Mouse (Mus musculus): ENCODE measurements around the gene Cacna1e.

Gene Cacna1e

DNA sequence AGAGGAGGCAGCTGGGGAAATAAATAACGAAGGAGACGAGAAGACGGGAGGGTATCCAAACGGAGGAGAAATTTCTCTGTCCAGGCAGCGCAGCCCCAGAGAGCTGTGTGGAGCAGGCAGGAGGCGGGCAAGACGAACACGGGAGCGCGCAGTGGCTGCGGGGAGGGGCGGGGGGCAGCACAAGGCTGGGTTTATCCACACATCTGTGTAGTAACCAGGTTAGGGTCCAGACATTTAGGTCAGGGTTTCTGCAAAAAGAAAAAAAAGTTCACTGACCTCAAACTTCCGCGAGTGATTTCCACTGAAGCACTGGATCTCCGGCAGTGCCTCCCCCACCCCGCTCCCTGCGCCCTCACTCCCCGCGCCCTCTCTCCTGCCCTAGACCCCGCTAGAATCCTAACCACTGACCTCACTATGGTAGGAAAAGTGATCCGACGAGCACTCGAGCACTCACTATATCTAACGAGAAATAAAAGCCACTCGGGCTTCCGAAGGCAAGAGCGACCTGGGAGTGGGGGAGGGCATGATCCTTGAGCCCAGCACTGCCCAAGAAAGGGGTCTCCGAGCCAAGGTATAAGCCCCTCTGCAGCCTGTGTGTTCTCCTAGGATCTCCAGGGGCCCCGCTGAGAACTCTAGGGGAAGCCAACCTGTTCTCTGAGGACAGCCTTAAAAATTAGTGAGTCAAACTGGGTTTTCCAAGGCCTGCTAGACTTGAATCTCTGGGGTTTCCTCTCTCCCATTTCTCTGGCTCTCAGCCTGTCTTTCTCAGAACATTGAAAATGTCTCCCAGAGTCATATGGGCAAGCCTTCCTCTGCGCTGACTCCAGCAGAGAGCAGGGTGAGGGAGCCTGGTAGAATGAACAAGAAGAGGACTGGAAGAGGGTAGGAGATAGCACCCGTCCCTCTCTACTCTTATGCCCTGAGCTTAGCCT lies at the start of gene Cacna1e:
Gene Cacna1e (minus strand): TSS at position 227 of the 932 bp plus-strand sequence.
- peak in 1 of 2 experiments; percentile 20 for DNase-seq (ENCODE audit: low spot score in 2 of 2)

DNA sequence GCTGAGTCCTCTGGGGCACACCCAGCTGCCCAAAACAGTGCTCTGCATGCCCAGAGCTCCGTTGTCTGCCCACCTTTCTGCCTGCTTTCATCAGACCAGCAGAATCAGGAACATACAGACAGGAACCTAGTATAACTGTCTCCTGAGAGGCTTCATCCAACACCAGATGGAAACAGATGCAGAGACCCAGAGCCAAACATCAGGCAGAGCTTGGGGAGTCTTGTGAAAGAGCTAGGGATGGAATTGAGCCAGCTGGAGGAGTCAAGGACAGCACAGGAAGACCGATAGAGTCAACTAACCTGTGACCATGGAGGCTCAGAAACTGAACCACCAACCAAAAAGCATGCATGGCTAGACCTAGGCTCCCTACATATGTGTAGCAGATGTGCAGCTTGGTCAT lies 34.1 kb upstream of the Cacna1e start:
- DNase-seq (ENCODE audit: low spot score in 2 of 2) = no peak

DNA sequence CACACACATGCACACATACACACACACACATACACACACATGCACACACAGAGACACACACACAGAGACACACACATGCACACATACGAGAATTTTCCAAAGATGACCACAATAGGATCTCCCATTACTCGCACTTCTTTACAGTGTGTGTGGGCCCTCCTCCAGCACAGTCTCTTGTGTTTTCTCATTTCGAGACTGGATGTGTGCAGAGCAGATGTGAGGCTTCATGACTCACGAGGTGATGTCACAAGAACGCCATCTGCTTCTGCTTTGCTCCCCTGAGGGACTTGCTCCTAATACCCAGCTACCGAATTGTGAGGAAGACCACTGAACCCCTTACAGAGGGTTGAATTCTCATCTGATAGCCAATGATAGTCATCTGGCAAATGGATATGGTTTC lies 33.1 kb upstream of the Cacna1e start:
- DNase-seq (ENCODE audit: low spot score in 2 of 2) = no peak

DNA sequence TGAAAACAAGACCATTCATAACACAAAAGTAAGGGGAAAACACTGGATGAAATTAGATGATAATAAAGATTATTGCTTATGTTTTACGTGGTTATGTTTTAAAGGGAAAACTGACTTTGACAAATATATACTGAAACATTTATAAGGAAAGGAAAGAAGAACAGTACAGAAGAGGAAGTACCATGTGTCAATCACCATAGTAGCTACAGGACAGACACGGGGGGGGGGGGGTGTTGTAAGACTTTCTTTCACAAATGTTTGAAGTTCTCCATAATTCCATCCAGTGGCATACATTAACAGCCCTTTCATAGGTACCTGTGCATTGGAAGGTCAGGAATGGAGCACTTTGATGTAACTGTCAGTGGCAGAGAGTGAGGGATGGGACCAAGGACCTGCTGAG lies 25.3 kb upstream of the Cacna1e start:
- no peak for DNase-seq (ENCODE audit: low spot score in 2 of 2)

DNA sequence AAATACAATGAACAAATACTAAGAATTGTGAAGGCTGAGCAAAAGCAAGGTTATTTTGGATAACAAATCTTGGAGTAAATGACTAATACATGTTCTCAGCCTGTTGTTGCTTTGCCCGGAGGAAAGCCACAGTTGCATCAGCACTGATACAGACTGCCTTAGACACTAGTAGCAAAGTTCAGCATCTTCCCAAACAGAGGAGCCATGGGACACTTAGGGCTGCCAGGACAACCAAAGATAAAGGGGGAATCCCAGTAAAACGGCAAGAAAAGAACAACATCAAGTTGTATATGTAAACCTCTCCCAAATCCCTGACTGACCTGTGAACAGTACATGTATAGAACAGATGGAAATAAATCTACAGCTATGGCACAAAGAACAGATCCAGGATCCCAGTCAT lies 13.1 kb upstream of the Cacna1e start:
- DNase-seq (ENCODE audit: low spot score in 2 of 2) = no peak

DNA sequence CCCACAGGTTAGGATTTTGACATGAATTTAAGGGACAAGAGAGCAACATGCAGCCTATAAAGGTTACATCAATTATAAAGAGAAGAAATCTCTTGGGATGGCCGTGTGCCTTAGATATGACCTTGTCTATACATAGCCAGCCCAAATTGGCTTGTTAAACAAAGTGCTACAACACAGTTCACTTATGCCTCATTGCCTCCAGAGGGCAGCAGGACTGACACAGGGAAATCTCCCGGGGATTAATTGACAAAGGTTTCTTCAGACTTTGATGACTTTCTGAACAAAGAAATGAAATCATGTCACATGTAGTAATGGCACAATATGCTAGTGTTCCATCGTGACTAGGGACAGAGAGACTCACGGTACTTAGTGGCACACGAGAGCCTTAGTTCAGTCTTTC lies 5.9 kb upstream of the Cacna1e start:
- DNase-seq (ENCODE audit: low spot score in 2 of 2) = no peak

DNA sequence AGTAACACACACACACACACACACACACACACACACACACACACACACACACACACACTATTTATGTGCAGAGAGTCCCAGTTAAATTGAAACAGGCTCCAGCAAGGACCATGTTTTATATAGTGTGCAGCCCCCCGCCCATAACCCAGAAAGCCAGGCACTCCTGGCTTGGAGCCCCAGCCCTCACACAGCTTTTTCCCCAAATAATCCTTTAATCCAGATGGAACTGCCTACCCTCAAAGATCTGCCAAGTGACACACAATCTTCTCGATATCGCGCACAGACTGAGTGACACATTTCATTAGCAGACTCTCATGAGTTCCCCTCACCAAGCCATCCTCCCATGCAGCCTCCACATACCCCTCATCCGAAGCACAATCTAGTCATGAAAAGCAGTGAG lies 4.2 kb upstream of the Cacna1e start:
- DNase-seq (ENCODE audit: low spot score in 2 of 2) = no peak

DNA sequence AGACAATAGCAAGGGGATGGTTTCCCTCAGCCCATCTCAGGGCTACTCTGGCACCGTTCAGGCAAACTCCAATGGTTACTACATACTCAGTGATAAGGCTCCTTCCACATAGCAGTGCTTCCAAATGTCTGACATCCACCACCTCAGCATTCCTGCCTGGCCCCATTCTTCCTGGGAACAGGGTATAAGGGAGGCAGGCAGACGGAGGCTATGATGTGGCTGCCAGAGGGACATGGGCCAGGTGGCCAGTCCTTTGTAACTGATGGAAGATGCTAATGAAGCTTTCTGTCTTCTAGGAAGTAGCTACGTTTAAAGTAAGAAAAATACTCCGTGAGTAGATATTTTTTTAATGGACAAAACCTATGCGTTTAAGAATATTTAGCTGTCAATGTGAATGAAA lies 3.7 kb upstream of the Cacna1e start:
- DNase-seq (ENCODE audit: low spot score in 2 of 2) = no peak

DNA sequence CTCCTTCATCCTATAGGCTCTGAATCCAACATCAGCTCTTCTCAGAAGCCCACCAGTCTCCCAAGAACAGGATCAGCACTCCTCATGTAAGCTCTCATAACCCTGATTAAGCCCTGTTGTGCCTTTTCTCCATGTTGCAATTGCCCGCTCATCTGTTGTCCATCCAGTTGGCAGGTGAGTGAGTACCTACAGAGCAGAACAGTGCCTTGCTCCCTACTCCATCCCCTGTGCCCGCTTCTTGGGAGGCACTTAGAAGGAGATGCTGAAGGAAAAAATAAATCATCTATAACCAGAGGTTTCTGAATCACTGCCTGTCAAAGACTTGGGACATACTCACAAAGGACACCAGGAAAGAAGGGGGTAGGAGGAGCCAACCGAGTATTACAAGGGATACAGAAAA lies 3.2 kb upstream of the Cacna1e start:
- no peak for DNase-seq (ENCODE audit: low spot score in 2 of 2)

DNA sequence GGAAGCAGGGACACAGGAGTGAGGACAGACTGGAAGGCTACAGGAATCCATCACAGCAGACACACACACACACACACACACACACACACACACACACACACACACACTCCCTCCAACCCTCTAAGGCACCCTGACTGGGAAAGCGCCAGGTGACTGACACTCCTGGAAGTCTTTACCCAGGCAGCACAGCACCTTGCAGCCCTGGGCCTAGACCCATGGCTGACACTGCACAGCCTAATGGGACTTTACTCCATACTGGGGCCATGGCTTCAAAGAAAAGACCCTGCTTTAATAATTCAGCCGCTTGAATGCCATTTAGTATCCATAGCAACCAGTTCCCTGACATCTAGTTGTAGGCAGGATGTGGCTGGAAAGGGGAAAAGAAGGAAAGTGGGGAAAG lies 2.3 kb upstream of the Cacna1e start:
- no peak for DNase-seq (ENCODE audit: low spot score in 2 of 2)

DNA sequence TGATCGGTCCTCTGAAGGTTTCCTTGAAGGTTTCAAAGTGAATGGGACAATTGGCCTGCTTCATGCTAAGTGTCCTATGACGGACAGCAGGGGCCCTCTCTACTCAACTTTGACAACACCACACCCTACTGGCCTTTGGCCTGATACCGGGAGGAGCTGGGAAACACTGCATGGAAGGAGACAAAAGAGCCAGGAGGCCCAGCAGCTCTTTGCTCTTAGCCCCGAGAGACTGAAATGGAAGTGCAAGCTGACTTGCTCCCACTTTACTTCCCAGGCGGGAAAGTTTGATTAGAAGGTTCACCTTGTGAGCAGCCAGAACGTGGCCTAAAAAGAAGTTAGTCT lies 877 bp upstream of the Cacna1e start:
- no peak for DNase-seq (ENCODE audit: low spot score in 2 of 2)

DNA sequence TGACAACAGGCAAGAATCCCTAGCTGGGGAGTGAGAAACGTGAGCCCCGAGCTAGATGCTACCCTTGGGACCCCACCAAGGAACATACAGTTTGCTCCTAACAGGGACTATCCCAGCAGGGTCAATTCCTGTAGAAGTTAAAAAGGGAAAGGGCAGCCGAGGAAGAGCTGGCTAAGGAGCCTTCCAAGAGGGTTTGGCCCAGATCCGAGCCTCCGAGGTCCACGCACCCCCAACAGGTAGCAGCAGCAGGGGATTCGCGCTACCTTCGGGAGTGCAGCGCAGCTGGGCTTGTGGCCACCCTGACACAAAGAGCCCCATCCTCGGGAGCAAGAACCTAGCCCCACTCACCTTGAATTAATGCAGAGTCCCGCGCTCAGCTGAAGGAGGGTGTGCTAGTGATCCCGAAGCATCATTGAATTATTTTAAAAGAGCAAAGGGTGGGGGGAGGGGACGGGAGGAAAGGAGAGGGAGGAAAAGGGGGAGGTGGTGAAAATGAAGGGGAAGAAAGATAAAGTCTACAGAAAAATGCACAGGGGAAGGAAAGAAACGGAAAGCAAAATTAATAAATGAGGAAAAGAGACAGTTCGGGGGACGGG lies 607 bp downstream of the Cacna1e start:
- no peak for DNase-seq (ENCODE audit: low spot score in 2 of 2)

DNA sequence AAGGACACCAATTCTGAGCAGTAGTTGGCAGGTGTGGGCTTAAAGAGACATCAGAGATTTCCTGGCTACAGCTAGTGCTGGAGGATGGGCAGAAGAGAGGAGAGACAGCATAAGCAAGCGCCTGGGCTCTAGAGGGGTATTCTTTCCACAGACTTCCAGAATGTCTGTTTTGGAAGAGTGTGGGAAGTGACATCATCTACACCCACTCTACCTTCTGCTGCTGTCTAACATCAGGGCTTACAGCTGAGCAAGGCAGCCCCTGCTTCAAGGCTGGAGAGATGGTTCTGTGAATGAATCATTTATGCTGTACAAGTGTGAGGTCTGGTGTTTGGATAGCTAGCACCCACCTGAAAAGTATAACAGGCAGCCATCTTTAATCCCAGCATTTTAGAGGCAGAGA lies 18.3 kb downstream of the Cacna1e start:
- DNase-seq (ENCODE audit: low spot score in 2 of 2) = peak in 1 of 2 experiments; percentile 5

DNA sequence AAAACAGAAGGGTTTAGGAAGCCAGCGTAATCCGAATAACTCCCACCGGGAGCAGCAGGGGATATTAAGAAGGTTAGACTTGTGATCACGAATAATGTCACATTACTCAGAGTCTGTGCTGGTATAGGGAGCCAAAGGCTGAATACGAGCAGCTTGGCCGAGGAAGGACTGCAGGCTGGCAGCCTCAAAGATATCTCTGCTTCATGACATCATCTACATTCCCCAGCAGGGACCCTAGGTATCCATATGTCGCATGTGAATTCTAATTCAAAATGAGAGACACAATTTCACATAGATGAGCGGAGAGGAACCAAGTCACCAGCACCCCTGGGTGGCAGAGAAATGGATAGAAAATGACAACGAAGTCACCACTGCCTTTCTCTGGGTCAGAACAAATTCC lies 22.9 kb downstream of the Cacna1e start:
- DNase-seq (ENCODE audit: low spot score in 2 of 2) = no peak

DNA sequence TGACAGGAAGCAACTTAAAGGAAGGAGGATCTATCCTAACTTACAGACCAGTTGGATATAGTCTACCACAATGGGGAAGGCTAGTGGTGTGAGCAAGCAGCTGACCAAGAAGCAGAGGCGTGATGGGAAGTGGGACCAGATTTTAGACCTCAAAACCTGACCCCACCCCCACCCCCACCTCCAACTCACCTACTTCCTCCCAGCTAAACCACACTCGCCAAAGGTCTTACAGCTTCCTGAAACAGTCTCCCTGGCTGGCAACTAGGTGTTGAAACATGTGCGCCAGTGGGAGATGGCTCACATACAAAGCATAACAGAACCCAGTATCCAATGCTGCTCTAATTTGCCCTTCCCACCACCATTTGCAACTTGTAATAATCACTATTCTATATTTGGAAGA lies 29.7 kb downstream of the Cacna1e start:
- DNase-seq (ENCODE audit: low spot score in 2 of 2) = peak in 1 of 2 experiments; percentile 12

DNA sequence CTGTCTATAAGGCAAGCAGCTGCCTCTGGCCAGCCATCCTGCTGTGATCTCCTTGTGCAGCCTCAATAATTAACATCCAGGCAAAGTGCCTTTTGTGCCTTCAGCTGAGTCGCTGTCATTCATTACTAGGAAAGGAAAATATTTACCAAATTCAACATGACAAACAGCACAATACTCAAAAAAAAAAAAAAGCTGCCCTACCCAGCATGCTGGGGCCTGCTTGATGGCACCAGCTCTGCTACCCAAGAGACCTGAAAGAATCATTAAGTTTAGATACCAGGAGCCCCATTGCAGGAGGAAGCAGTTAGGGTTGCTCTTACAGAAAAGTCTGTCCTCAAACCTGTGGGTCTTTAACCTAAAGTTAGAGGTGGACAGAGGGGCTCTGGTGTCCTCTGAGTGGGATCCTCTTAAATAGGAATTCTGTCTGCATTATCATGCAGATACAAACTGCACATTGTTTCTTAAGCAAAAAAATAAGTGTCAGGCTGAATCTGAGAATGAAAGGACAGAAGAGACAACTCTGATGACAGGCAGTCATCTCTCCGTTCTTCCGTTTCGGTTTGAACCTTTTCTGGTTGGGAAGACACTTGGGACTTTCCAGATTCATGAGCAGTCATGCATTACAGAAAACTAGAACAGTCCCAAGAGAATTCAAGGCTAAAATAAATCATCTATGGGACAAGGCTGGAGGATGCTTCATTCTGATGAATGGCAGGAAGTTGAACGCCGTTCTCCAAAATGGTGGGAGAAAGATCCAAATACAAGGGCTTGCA lies 33.6 kb downstream of the Cacna1e start:
- no peak for DNase-seq (ENCODE audit: low spot score in 2 of 2)

DNA sequence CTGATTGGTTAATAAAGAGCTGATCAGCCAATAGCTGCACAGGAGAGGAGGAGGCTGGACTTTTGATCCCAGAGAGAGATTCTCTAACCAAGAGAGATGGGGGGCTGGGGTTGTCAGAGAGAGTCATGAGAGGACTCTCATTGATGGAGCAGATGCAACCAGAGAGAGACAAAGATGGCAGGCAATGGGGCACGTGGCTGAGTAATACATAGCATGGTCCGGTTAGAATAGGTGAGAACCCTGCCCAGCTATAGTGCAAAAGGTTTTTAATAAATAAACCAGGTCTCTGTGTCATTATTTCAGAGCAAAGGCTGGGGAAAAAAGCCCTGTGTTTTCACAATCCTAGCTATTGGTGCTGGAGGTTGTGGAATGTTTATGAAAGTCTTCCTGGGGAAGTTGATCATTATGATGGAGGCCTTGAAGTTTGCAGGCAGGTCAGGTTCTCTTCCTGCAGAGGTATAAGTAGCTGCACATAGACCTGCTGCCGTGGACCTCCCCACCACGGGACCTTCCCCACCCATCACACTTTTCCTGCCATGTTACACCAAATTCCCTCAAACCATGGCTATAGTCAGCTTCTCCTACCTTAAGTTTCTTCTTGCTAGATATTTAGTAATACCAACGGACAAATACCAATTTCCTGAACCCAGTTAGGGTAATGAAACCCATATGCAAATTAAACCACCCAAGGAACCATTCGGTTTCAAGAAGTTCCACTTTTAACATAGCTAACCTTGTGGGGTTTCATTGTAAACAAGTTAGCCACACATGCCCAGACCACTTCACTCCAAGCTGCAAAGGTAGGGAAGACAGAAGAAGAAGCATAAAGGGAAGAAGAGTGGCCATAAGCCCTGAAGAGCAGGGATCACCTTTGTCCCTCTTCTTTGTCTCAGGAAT lies 35.4 kb downstream of the Cacna1e start:
- no peak for DNase-seq (ENCODE audit: low spot score in 2 of 2)

DNA sequence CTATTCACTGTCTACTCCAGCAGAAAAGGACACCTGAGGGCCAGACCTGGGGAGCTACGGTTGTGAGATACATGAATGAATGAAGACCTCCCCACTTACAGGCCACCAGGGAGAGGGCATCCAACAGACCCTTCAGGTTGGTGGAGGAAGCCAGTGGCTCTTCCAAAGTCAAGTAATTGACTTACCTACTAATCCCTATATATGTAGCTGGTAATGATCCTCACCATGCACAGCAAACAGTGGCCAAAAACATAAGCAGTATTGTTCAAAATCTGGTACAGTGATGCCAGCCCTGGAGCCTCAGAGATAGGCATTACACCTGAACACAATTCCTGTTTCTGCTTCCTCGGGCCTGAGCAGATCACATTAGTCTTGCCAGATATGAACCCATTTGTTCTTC lies 37.4 kb downstream of the Cacna1e start:
- peak in 1 of 2 experiments; percentile 9 for DNase-seq (ENCODE audit: low spot score in 2 of 2)

DNA sequence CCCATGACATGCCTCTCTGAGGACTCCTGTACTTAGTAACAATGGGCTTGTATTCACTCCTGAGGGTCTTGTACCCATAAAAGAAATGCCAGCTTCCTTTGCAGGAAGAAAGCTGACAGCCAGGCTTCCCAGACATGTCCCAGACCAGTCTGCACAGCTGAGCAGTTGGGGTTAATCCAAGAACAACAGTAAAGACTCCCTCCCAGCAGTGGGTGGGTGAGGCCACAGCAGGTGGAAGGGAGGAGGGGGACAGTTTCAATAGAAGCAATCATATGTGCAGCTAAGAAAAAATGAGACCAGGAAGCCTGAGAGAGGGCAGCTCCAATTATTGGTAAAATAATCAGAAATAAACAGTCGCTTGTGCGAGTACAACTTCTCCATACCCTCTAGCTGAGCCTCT lies 40.9 kb downstream of the Cacna1e start:
- DNase-seq (ENCODE audit: low spot score in 2 of 2) = peak in 1 of 2 experiments; percentile 6

DNA sequence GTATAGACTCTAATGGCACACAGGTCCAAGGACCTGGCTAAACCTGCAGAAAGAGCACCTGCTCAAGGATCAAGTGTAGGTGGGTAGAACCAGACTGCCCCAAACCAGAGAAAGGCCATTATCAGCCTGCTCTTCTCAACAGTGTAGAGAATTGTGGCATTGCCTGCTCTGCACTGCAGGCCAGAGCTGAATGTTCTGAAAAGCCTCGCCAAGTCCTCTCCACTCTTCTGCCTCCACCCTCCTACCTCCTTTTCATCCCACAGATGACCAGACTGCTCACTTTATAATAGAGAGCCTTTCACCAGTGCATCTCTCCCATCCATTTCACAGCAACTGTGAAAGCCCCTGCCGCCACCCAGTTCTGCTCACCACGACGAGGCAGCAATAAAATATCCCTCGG lies 42.0 kb downstream of the Cacna1e start:
- no peak for DNase-seq (ENCODE audit: low spot score in 2 of 2)

DNA sequence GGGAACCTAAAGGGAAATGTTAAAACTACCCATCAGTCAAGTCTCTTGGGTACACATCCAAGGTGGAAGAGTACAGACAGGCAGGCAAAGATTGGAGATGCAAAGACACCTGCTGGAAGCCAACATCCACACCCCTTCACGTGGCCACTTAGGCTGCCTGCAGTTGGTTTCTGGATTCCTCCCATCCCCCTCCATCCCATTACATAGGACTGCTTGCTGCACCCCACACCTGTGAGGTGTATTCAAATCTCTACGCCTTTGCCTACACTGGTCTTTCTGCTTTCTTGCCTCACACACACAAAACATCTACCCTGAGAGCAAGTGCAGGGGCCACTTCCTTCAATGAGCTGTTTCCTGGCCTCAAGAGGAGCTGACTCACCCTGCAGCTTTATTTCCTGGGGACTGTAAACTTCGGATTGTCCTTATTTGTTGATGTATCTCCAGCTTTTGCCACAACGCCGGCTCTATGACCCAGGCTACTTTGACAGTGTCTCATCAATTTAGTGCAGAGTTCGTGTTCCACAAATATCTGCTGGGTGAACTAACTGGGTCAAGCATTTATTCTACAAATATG lies 43.2 kb downstream of the Cacna1e start:
- no peak for DNase-seq (ENCODE audit: low spot score in 2 of 2)

All from spleen, postnatal 10 days (tissue).